In the genomic region with DNA sequence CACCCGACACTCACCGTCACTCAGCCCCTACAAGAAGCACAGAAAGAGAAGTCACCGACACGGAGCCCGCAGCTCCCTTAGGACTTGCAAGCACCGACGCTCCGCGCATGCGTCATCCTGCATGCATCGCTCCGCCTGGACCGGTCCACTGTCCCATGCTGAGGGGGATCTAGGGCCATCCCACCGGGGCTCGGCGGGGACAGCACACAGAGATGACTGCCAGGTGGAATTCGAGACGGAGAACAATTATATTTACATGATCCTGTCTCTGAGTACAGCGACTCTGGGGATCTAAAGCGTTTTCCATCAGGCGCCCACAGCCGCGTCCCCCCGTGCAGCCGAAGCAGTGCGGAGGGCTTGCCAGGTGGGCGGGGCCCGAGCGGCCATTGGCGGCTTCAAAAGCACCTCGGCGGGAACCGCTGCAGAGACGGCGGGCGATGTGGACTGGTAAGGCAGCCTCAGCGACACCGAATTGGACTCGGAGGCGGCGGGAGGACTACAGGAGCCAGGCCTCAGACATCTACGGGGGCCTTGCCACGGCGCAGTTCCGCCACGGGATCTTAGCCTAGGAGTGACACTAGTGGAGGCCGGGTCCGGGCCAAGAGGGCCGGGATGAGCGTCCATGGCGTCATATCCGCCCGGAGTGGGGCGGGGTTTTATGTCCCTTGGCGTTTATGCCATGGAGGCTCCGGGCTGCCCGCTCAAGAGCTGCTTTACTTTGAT, we compare ENCODE assay signal across 8 mouse cellular contexts. TPM values are rescaled to one million over a fixed set of nuclear protein-coding genes. Genes with fewer than 3 reads are reported as not detected.
DNase-seq lines count a peak whose midpoint lies in the region; ATAC-seq lines count a peak whose summit lies in the region.

A gene (minus strand): TSS at position 119 of the 723 bp plus-strand sequence.
A gene (plus strand): TSS at position 394 of the 723 bp plus-strand sequence.

- 0 out of 2 replicates have a peak, but pooled peaks cover 3% of the 10 kb centered on the region for H3K36me3 ChIP-seq in hindbrain, embryonic 12.5 days

- peak within 1 kb of the TSS; percentile 84 for H3K27ac ChIP-seq in hindbrain, embryonic 12.5 days

- under 1% methylated on average over 57 of the region's 57 CpGs for WGBS in hindbrain, embryonic 12.5 days

- H3K27me3 ChIP-seq in hindbrain, embryonic 12.5 days: no peaks in the 10 kb centered on the region

- H3K9ac ChIP-seq in hindbrain, embryonic 12.5 days: peak within 1 kb of the TSS; percentile 83

- DNase-seq in NIH3T3 (ENCODE audit: low read depth): peak; percentile 97
- DNase-seq in cerebellum, postnatal 10 days: peak; percentile 98 to 99
- DNase-seq in frontal cortex, postnatal 10 days (ENCODE audit: low spot score in 2 of 2): peak; percentile 85 to 91
- DNase-seq in layer of hippocampus, postnatal 14 days (ENCODE audit: low spot score in 2 of 2): peak; percentile 91 to 97
- peak; percentile 93 for DNase-seq in lung, postnatal 14 days
- peak; percentile 95 for DNase-seq in retina, adult 2 months (ENCODE audit: low read depth, low spot score)
- DNase-seq in thymus, postnatal 36 days: peak; percentile 89 to 90

- H3K4me3 ChIP-seq in hindbrain, embryonic 12.5 days: peak within 1 kb of the TSS; percentile 82

- H3K4me1 ChIP-seq in hindbrain, embryonic 12.5 days: peaks cover 16% of the 10 kb centered on the region

- ATAC-seq in hindbrain, embryonic 12.5 days (ENCODE audit: low FRiP score): peak; percentile 97

- peak within 1 kb of the TSS; percentile 79 for H3K4me2 ChIP-seq in hindbrain, embryonic 12.5 days (replicated peaks)

- H3K9me3 ChIP-seq in hindbrain, embryonic 12.5 days (replicated peaks): no peaks in the 10 kb centered on the region

RNA-seq across cellular contexts. Expression of the first gene that starts in this region (rescaled TPM):
- polyA plus RNA-seq in hindbrain, embryonic 12.5 days (2016; fragmentation: Nextera tagmentation; extraction: Ambion mirVana): 53.9 and 59.5 TPM in 2 replicates
- 10 to 100 TPM; 12.2 to 12.6 TPM for total RNA-seq in layer of hippocampus, postnatal 14 days (2021)

RNA-seq across cellular contexts. Expression of the second gene that starts in this region (rescaled TPM):
- polyA plus RNA-seq in hindbrain, embryonic 12.5 days (2016; fragmentation: Nextera tagmentation; extraction: Ambion mirVana): 23.8 and 26.0 TPM in 2 replicates
- 1 to 10 TPM; 1.5 to 2.4 TPM for total RNA-seq in layer of hippocampus, postnatal 14 days (2021)

Comparison
In these comparisons a context has a peak if more than half of its experiments do, and no peak if none do; other contexts are left out.
1. Peak in every context shown above with its lines: DNase-seq, ATAC-seq, H3K4me3 ChIP-seq and H3K27ac ChIP-seq.